Mouse (Mus musculus) hindbrain, embryonic 13.5 days (tissue): ENCODE data around the gene Hspa12b. TPM values are rescaled to one million over a fixed set of nuclear protein-coding genes. Genes with fewer than 3 reads are reported as not detected.

Experiments
- ATAC-seq: fragments of 200-750 bp; cut with Nextera tagmentation; 2 replicates; pipeline ENCODE4 v1.8.0; 2017; ENCODE audit warnings: moderate TSS enrichment; ENCODE audit not compliant: low FRiP score
- H3K27ac ChIP-seq: fragments of 300-500 bp; sonication (generic); 2 replicates; pipeline ENCODE4 v1.5.1; 2015; ENCODE audit warnings: inconsistent platforms, mild to moderate bottlenecking, moderate library complexity
- H3K27me3 ChIP-seq: fragments of 300-500 bp; sonication (generic); 2 replicates; pipeline ENCODE4 v1.6.1; 2015; ENCODE audit warnings: mild to moderate bottlenecking, inconsistent platforms
- H3K36me3 ChIP-seq: fragments of 300-500 bp; sonication (generic); 2 replicates; pipeline ENCODE4 v1.6.1; 2015; ENCODE audit warnings: mild to moderate bottlenecking, inconsistent platforms
- H3K4me1 ChIP-seq: fragments of 300-500 bp; sonication (generic); replicated peaks from 2 replicates; pipeline ENCODE4 v1.6.1; 2015; ENCODE audit warnings: inconsistent platforms
- H3K4me2 ChIP-seq: fragments of 300-500 bp; sonication (generic); 2 replicates; pipeline ENCODE4 v1.6.1; 2015; ENCODE audit warnings: inconsistent platforms, mild to moderate bottlenecking, moderate library complexity
- H3K4me3 ChIP-seq: fragments of 300-500 bp; sonication (generic); 2 replicates; pipeline ENCODE4 v1.5.1; 2015; ENCODE audit warnings: mild to moderate bottlenecking, inconsistent platforms
- H3K9ac ChIP-seq: fragments of 300-500 bp; sonication (generic); 2 replicates; pipeline ENCODE4 v1.6.1; 2015; ENCODE audit warnings: mild to moderate bottlenecking, inconsistent platforms
- H3K9me3 ChIP-seq: fragments of 300-500 bp; sonication (generic); 2 replicates; pipeline ENCODE4 v1.6.1; 2016; ENCODE audit warnings: inconsistent platforms
- WGBS: fragments of 180-500 bp; shearing (Covaris S2); methylation state at CpG from one replicate; pipeline ENCODE4 v1.1.7; 2015; 5-methylcytosine and 5-hydroxymethylcytosine counted together
- polyA plus RNA-seq: library from polyadenylated mRNA; unstranded; fragments of >200 nt; fragmentation: Nextera tagmentation; extraction: Ambion mirVana; gene quantifications from 2 replicates; pipeline ENCODE4 v1.2.1, GENCODE M21; 2015

Hspa12b gene
- polyA plus RNA-seq, 1 experiment from 2014 or later, result 4.6 TPM

GRCm38 (mm10) chr2:131142592-131142991 lies 15.5 kb downstream of the Hspa12b start:
- H3K9me3 ChIP-seq, result no peaks in the 10 kb centered on the region
- WGBS, result 29% methylated on average over 18 of the region's 18 CpGs
- H3K36me3 ChIP-seq, result peaks cover 42% of the 10 kb centered on the region
- peaks cover 6% of the 10 kb centered on the region; the same call in 1 of the 2 replicates for H3K4me1 ChIP-seq
- H3K4me3 ChIP-seq, result no peak overlapping the region
- no peak overlapping the region for H3K27ac ChIP-seq
- ATAC-seq, result peak; percentile 30; the same call in 1 of the 2 replicates
- H3K4me2 ChIP-seq, result peak overlapping the region; percentile 6; the same call in 1 of the 2 replicates
- H3K27me3 ChIP-seq, result no peaks in the 10 kb centered on the region
- H3K9ac ChIP-seq, result no peak overlapping the region

- Histone ChIP-seq H3K27ac (no peak overlapping the region), H3K9me3 (no peaks in the 10 kb centered on the region), H3K36me3 (peaks cover 48% of the 10 kb centered on the region), H3K4me2 (peak overlapping the region; percentile 6; the same call in 1 of the 2 replicates), H3K9ac (no peak overlapping the region), H3K4me3 (no peak overlapping the region), H3K4me1 (peaks cover 6% of the 10 kb centered on the region; the same call in 1 of the 2 replicates), H3K27me3 (no peaks in the 10 kb centered on the region)
- ATAC-seq, result 0 out of 2 replicates have a peak, but pooled peaks have one; percentile 6
- 63% methylated on average over 22 of the region's 22 CpGs for WGBS
Measured at GRCm38 (mm10) chr2:131143007-131143780, 16.1 kb downstream of the Hspa12b start.

- no peak overlapping the region for H3K9ac ChIP-seq
- no peak overlapping the region for H3K4me3 ChIP-seq
- no peak overlapping the region for H3K4me2 ChIP-seq
- peaks cover 66% of the 10 kb centered on the region for H3K36me3 ChIP-seq
- H3K27ac ChIP-seq, result no peak overlapping the region
- no peaks in the 10 kb centered on the region for H3K27me3 ChIP-seq
- no peaks in the 10 kb centered on the region for H3K9me3 ChIP-seq
- WGBS, result 69% methylated on average over 13 of the region's 13 CpGs
- no peak for ATAC-seq
- H3K4me1 ChIP-seq, result peaks cover 6% of the 10 kb centered on the region; the same call in 1 of the 2 replicates
Measured at GRCm38 (mm10) chr2:131145121-131145520, 18.0 kb downstream of the Hspa12b start.

- Histone ChIP-seq H3K36me3 (peaks cover 71% of the 10 kb centered on the region), H3K9ac (no peak overlapping the region), H3K27ac (no peak overlapping the region), H3K4me1 (peaks cover 6% of the 10 kb centered on the region; the same call in 1 of the 2 replicates), H3K4me2 (no peak overlapping the region), H3K4me3 (no peak overlapping the region), H3K27me3 (no peaks in the 10 kb centered on the region), H3K9me3 (no peaks in the 10 kb centered on the region)
- 88% methylated on average over 2 of the region's 2 CpGs for WGBS
- ATAC-seq, result no peak
Measured at GRCm38 (mm10) chr2:131145536-131145935, 18.5 kb downstream of the Hspa12b start.

DNA sequence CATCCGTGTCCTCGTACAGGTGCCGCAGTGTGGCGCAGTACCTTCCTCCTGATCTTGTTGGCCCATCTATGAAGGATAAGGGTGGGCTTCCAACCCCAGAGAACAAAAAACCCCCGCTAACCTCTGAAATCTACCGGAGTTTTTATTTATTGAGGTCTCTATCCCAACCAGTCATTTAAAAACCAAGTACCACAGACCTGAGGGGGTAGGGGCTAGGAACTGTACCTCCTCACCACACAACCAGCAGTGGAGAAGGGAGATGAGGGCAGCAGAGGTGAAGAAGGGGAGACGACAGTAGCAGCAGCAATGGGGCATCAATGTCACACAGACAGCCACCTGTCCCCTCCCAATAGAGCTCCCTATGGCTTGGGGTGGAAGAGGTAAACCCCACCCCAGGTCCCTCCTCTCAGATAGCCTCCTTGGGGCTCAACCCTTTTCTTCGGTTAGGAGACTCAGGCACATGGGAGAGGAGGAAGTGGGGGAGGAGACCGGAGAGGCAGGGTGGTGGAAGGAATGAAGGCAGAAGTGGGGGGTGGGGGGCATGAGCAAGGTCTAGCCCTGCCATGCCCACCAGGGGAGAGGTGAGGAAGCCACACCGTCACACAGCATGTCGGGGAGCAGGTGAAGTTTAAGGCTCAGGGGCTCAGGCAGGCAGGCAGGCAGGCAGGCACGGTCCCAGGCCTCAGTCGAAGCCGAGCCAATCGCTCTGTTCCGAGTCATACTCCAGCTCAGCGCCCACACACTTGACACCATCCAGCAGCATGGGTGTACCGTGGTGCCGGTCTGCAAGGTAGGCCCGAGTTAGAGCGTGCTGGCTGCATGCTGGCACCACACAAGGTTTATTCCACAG lies 19.3 kb downstream of the Hspa12b start:
- H3K4me1 ChIP-seq, result peaks cover 6% of the 10 kb centered on the region; the same call in 1 of the 2 replicates
- no peaks in the 10 kb centered on the region for H3K27me3 ChIP-seq
- no peaks in the 10 kb centered on the region for H3K9me3 ChIP-seq
- H3K4me2 ChIP-seq, result no peak overlapping the region
- WGBS, result 92% methylated on average over 21 of the region's 21 CpGs
- no peak overlapping the region for H3K9ac ChIP-seq
- no peak overlapping the region for H3K4me3 ChIP-seq
- no peak overlapping the region for H3K27ac ChIP-seq
- H3K36me3 ChIP-seq, result peaks cover 79% of the 10 kb centered on the region
- ATAC-seq, result no peak

DNA sequence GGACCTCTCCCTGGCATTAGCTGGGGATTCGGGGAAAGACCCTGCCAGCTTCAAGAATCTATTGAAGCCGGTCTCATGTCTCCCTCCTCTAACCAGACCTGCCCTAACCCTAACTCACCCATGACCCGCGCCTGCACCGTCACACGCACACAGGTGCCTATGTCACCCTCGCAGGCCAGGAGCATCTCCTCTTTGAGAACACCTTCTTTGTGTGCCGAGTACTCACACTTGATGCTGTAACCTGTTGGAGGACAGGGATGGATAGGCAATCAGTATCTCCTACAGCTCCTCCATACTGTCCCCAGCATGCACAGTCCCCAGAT lies 19.9 kb downstream of the Hspa12b start:
- WGBS, result 95% methylated on average over 8 of the region's 8 CpGs
- H3K36me3 ChIP-seq, result peaks cover 85% of the 10 kb centered on the region

GRCm38 (mm10) chr2:131148353-131149253 lies 21.5 kb downstream of the Hspa12b start:
- ATAC-seq, result no peak
- no peak overlapping the region for H3K27ac ChIP-seq
- H3K36me3 ChIP-seq, result peaks cover 97% of the 10 kb centered on the region
- H3K9ac ChIP-seq, result no peak overlapping the region
- WGBS, result 85% methylated on average over 8 of the region's 8 CpGs
- H3K4me2 ChIP-seq, result no peak overlapping the region
- no peaks in the 10 kb centered on the region for H3K4me1 ChIP-seq
- no peaks in the 10 kb centered on the region for H3K9me3 ChIP-seq
- H3K4me3 ChIP-seq, result no peak overlapping the region
- H3K27me3 ChIP-seq, result no peaks in the 10 kb centered on the region

More for the DNA sequence above, 19.9 kb downstream of the Hspa12b start:
- Histone ChIP-seq H3K9ac (no peak overlapping the region), H3K27me3 (no peaks in the 10 kb centered on the region), H3K4me2 (no peak overlapping the region), H3K4me1 (peaks cover 6% of the 10 kb centered on the region; the same call in 1 of the 2 replicates), H3K4me3 (no peak overlapping the region), H3K9me3 (no peaks in the 10 kb centered on the region), H3K27ac (no peak overlapping the region)
- ATAC-seq, result no peak

- no peak overlapping the region for H3K4me2 ChIP-seq
- H3K4me1 ChIP-seq, result no peaks in the 10 kb centered on the region
- H3K4me3 ChIP-seq, result no peak overlapping the region
- no peak overlapping the region for H3K27ac ChIP-seq
- peaks cover 93% of the 10 kb centered on the region for H3K36me3 ChIP-seq
- H3K9me3 ChIP-seq, result no peaks in the 10 kb centered on the region
- WGBS, result 93% methylated on average over 3 of the region's 3 CpGs
- H3K9ac ChIP-seq, result no peak overlapping the region
- ATAC-seq, result no peak
- H3K27me3 ChIP-seq, result no peaks in the 10 kb centered on the region
Measured at GRCm38 (mm10) chr2:131149254-131149578, 22.1 kb downstream of the Hspa12b start.

GRCm38 (mm10) chr2:131152166-131152730 lies 25.2 kb downstream of the Hspa12b start:
- peaks cover 73% of the 10 kb centered on the region for H3K36me3 ChIP-seq
- WGBS, result 94% methylated on average over 7 of the region's 7 CpGs
- H3K27ac ChIP-seq, result no peak overlapping the region

GRCm38 (mm10) chr2:131154036-131154435 lies 27.0 kb downstream of the Hspa12b start:
- Histone ChIP-seq H3K4me3 (no peak overlapping the region), H3K4me1 (peaks cover 31% of the 10 kb centered on the region), H3K9ac (no peak overlapping the region), H3K27me3 (no peaks in the 10 kb centered on the region), H3K4me2 (no peak overlapping the region), H3K27ac (no peak overlapping the region), H3K36me3 (peaks cover 55% of the 10 kb centered on the region), H3K9me3 (no peaks in the 10 kb centered on the region)
- 90% methylated on average over 4 of the region's 4 CpGs for WGBS
- ATAC-seq, result no peak

More at GRCm38 (mm10) chr2:131152166-131152730, 25.2 kb downstream of the Hspa12b start:
- H3K4me2 ChIP-seq, result no peak overlapping the region
- H3K9ac ChIP-seq, result no peak overlapping the region
- H3K9me3 ChIP-seq, result no peaks in the 10 kb centered on the region
- H3K4me1 ChIP-seq, result peaks cover 13% of the 10 kb centered on the region
- no peak for ATAC-seq
- H3K4me3 ChIP-seq, result no peak overlapping the region
- H3K27me3 ChIP-seq, result no peaks in the 10 kb centered on the region

- no peaks in the 10 kb centered on the region for H3K9me3 ChIP-seq
- peaks cover 26% of the 10 kb centered on the region for H3K36me3 ChIP-seq
- no peak for ATAC-seq
- H3K4me1 ChIP-seq, result peaks cover 42% of the 10 kb centered on the region
- H3K4me2 ChIP-seq, result no peak overlapping the region
- H3K4me3 ChIP-seq, result no peak overlapping the region
- H3K9ac ChIP-seq, result peak overlapping the region; percentile 44; the same call in 1 of the 2 replicates
- H3K27me3 ChIP-seq, result no peaks in the 10 kb centered on the region
- no peak overlapping the region for H3K27ac ChIP-seq
- WGBS, result 88% methylated on average over 7 of the region's 7 CpGs
Measured at GRCm38 (mm10) chr2:131156987-131157386, 29.9 kb downstream of the Hspa12b start.
